Mouse (Mus musculus): ENCODE data around the gene Ikbip.

Ikbip gene

DNA sequence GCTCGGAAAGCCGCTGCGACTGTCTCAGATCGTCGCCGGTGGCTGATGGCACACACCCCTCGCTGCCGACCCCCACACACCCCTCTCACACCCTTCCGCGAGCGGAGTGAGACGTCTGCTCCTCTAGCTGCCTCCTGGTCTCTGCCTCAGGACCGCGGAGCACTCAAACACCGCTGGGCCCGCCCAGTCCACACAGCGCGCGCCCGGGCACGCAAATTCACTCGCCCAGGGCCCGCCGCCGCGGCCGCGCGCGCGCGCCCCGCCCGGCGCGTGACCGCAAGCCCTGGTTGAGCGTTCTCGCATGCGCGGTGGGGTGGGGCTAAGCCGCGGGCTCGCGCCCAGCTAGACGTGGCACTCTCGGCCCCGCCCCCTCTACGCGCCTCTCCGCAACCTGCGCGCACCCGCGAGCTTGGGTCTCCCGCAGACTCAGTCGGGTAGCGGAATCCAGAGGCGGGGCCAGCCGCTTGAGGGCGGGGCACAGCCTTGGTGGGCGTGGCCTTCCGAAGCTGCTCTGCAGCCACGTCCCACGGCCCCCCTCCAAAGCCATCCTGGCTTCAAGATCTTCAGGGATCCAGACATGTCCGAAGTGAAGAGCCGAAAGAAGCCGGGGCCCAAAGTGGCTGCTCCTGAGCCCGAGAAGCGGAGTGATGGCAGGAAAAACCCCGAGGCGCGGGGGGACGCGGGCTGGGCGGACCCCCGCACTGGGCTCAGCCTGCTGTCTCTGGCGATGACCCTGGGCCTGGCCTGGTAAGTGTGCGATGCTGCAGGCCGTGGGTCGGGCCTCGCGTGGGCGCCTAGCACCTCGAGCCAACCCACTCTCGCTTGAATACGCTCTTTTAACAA, at the start of gene Ikbip, which contains the start of gene Apaf1:
TSS of gene Ikbip (plus strand) at position 391 of the 843 bp plus-strand sequence.
TSS of gene Apaf1 (minus strand) at position 221 of the 843 bp plus-strand sequence.
- DNase-seq (ENCODE audit: low spot score), result peak; percentile 100

GRCm38 (mm10) chr10:91033942-91034341, 48.8 kb upstream of the Ikbip start:
- peak; percentile 23 for DNase-seq (ENCODE audit: low spot score)

- no peak for DNase-seq (ENCODE audit: low spot score)
Measured at GRCm38 (mm10) chr10:91049696-91050095, 33.0 kb upstream of the Ikbip start.

GRCm38 (mm10) chr10:91051156-91051555, 31.6 kb upstream of the Ikbip start:
- DNase-seq (ENCODE audit: low spot score), result no peak

- DNase-seq (ENCODE audit: low spot score), result no peak
Measured at GRCm38 (mm10) chr10:91052734-91053133, 30.0 kb upstream of the Ikbip start.

DNA sequence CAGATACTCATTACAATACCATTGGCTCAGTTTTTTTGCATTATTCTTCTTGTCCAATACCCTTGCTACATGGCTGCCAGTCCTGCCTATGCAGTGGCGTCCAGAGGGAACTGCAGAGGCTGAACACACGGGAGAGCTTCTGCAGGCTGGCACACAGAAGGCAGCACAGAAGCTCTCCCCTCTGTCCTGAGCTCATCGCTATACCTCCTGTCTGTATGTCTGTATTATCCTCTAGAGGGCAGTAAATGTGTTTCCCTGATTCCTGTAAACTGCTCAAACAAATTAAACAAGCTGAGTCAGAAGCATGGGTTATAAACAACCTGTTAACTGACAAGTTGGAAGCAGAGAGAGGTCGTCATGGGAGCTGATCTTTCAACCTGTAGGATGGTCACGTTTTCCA, 22.0 kb upstream of the Ikbip start:
- no peak for DNase-seq (ENCODE audit: low spot score)

DNA sequence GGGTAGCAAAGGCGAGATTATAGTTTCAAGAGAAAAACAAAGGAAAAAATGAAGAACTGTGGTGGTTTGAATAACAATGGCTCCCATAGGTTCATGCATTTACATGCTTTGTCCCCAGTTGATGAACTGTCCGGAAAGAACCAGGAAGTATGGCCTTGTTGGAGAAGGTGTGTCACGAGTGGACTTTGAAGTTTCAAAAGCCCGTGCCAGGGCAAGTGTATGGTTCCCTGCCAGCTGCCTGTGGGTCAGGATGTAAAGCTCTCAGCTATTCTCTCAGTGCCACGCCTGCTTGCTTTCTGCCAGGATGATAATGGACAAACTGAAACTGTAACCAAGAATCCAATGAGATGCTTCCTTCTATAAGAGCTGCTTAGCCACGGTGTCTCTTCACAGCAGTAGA, 20.4 kb upstream of the Ikbip start:
- no peak for DNase-seq (ENCODE audit: low spot score)

DNA sequence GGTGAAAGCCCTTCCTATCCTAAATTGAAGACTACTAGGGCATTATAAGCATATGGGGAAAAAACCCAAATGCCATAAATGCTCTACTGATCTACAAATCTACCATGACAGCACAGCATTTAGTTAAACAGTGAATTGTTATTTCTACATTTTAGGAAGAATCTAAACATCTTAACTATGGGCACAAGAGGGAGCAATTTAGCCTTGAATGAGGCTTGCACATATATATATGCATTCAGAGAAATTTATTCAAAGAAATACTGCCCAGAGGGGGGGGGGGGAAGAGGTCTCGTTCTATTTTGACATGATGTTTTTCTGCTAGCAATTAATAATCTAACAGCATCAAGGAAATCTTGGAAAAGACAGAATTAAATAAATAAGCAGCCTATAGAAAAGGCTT, 11.0 kb upstream of the Ikbip start:
- DNase-seq (ENCODE audit: low spot score), result no peak

GRCm38 (mm10) chr10:91073345-91073744, 9.4 kb upstream of the Ikbip start:
- no peak for DNase-seq (ENCODE audit: low spot score)

- DNase-seq (ENCODE audit: low spot score), result no peak
Measured at GRCm38 (mm10) chr10:91076667-91077066, 6.1 kb upstream of the Ikbip start.

- no peak for DNase-seq (ENCODE audit: low spot score)
Measured at GRCm38 (mm10) chr10:91080540-91080939, 2.2 kb upstream of the Ikbip start.

DNA sequence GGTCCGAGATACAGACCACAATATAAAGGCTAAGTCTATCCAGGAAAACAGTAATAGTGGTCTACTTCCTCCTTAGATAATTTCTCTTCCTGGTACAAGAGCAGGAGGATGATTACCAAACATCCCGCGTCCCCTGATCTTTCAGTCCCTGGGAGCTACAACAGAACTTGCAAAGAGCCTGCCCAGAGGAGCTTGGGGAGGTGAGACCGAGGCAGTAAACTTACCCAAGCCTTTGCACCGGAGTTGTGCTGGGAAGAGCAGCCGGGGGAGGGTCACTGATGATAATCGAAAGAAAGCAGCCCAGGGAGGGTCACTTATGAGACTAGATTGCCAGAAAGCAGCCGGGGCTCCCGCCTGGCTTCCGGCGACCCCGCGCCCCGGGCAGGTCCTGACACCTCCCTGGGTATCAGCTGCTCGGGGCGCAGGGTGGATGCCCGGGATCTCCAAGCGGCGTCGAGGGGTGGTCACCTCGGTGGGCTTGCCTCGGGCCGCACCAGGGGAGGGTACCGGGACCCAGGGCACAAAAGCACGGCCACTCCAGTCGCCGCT, 707 bp upstream of the Ikbip start:
- no peak for DNase-seq (ENCODE audit: low spot score)

DNA sequence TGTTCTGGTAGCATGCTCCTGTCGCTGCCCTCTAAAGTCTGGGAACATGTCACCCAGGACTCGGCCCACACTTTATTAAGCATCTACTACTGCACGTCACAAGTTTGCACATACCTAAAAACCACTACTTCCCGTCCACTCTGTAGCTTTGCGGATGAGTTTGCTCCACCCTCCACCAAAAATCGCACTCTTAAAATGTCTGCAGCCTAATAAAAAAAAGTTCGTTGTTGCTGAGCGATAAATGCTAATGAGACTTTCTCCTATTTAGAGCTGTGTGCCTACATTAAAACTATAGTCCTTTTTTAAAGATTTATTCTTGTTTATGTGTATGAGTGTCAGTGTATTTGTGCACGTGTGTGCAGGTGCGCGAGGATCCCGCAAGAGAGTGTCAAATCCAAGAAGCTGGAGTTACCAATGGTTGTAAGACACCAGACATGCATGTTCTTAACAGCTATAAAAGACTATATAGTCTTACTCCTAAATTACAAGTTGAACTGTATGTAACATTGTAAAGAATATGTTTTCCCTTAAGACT, 720 bp downstream of the Ikbip start:
- no peak for DNase-seq (ENCODE audit: low spot score)

DNA sequence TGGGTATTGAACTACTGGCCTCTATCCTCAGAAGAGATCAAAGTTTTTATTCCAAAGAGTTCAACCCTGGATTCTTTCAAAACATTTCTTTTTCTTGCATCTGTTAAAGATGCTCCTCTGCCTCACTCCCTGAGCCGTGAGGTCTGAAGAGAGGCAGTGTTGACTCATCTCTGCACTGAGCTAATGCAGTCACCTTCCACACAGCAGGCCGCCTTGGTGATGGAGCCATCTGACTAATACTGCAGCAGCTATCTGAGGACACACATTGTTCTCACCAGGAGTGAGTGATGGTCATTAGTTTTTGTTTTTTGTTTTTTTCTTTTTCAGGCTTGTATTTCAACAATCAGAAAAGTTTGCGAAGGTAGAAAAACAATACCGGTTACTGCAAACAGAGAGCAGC, 10.1 kb downstream of the Ikbip start:
- no peak for DNase-seq (ENCODE audit: low spot score)

DNA sequence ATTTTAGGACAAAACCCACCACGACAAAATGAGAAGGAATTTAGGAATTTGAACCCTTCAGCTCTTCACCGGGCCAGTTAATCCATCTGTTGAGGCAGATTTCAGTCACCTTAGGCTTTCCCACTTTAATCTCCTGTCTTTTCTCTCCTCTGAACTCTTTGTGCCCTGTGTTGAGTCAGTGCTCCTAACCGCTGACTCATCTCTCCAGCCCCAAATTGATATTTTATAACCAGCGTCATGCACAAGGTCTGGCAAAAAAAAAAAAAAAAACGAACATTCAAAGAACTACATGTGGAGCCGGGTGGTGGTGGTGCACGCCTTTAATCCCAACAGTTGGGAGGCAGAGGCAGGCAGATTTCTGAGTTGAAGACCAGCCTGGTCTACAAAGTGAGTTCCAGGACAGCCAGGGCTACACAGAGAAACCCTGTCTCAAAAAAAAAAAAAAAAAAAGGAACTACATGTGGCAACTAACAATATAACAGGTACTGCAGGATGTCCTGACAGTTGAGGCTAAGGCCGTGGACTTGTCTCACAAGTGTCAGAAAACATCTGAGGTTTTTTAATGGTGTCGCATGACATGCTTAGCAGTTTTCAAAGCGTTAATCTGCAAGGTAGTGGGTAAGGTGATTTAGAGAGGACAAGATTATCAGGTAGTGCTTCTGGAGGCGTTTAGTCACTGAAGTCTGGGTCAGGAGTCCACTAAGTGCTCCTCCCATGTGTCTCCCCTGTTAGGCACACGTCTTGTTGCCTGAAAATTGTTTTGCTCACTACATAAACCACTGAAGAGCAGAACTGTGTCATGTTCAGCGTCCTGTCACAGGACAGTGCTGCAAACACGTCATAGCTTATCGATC, 11.7 kb downstream of the Ikbip start:
- no peak for DNase-seq (ENCODE audit: low spot score)

DNA sequence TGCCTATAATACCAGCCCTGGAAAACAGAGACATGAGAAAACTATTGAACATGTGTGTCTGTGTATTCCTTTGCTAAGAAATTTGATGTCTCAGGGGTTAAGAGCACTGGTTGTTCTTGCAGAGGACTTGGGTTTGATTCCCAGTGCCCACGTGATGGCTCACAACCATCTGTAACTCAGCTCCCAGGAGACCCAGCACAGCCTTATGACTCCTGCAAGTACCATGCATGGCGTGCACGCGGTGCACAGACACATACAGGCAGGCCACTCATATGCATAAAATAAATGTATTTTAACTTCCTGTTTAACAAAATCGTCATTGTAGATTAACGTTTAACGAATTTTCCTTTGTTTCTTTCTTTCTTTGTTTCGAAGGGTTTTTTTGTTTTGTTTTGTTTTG, 15.3 kb downstream of the Ikbip start:
- no peak for DNase-seq (ENCODE audit: low spot score)

DNA sequence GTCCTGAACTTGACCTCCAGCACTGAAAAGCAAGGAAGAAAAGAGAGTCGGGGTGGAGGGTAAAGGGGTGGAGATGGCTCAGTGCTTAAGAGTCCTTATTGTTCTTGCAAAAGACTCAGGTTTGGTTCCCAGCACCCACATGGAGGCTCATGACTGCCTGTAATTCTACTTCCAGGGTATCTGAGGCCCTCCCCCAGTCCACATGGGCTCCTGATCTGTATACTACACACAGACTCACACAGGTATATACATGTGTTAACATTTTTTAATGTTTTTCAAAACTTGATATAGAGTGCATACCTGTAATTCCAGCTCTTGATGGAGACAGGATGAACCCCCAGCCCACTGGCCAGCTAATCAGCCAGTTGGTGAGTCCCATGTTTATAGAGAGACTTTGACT, 17.4 kb downstream of the Ikbip start:
- no peak for DNase-seq (ENCODE audit: low spot score)

DNA sequence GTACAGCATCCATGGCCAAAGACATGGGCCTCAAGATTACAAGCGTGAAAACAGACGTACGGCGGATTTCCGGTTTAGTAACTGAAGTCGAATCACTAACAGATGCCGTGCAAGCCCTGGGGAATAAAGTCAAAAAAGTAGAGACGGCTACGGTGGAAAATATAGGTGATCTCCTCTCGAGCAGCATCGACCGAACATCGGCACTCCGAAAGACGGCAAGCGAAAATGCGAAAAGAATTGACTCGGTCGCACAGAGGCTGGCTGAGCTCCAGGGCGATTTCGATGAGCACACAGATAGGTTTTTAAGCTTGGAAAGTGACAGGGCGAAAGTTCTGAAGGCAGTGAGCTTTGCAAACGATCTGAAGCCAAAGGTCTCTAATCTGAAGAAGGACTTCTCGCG, 19.2 kb downstream of the Ikbip start:
- DNase-seq (ENCODE audit: low spot score), result no peak

GRCm38 (mm10) chr10:91102799-91103590, 20.3 kb downstream of the Ikbip start:
- no peak for DNase-seq (ENCODE audit: low spot score)

GRCm38 (mm10) chr10:91105981-91106380, 23.2 kb downstream of the Ikbip start:
- no peak for DNase-seq (ENCODE audit: low spot score)

DNA sequence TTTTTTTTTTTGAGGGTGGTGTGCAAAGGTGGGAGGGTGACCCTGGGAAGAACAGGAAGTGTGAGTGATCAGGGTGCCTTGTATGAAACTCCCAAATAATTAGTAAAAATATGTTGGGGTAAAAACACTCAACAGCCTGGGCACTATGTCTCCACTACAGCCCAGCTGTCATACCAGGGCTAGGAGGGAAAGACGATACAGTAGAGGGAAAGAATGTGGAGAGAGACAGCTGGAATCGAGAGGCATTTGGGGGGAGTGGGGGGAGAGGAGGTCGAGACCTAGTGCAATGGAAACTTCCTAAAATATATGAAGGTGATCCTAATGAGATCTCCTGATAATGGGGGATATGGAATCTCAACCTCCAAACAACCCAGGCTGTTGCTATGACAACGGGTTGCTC, 27.1 kb downstream of the Ikbip start:
- no peak for DNase-seq (ENCODE audit: low spot score)

GRCm38 (mm10) chr10:91116958-91117357, 34.2 kb downstream of the Ikbip start:
- no peak for DNase-seq (ENCODE audit: low spot score)
